Mouse (Mus musculus): ENCODE measurements around the gene Fzd7. TPM values are rescaled to one million over a fixed set of nuclear protein-coding genes. Genes with fewer than 3 reads are reported as not detected.

Fzd7 gene
- total and polyA plus RNA-seq, 2 experiments from 2014 or later, result 1.9 to 13.9 TPM

DNA sequence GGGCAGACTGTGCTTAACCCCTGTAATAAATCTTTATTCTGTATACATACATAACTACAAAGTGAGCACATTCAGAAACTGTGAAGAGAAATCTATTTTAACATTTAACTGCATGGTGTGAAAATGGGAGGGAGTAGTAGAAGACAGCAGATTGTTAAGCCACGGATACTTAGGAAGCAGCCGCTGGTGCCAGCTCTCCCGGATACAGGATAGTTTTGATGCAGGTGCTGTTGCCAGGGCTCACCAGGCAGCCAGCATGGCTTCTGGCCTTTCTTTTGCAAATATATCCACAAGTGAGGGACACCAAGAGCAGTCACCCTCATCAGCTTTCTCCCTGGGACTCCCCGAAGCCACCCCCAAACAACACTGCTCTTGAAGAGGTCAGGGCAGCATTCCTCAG, 13.1 kb upstream of the Fzd7 start:
- TF ChIP-seq CTCF (IDR thresholded peaks at IDR 0.05; ENCODE audit: low read depth), result no peak
- Histone ChIP-seq H3K4me3 (ENCODE audit: low read depth, low read length) (no peak overlapping the region), H3K4me1 (ENCODE audit: insufficient read depth) (no peaks in the 10 kb centered on the region), H3K27me3 (ENCODE audit: insufficient read depth, low read length) (no peaks in the 10 kb centered on the region), H3K36me3 (ENCODE audit: insufficient read depth) (no peaks in the 10 kb centered on the region), H3K27ac (ENCODE audit: low read depth, low read length) (no peak overlapping the region), H3K4me2 (ENCODE audit: low read depth) (no peak overlapping the region), H3K9me3 (ENCODE audit: low read length) (no peaks in the 10 kb centered on the region), H3K9ac (no peak overlapping the region)
- DNase-seq (no peak), ATAC-seq (peak; percentile 40; the same call in 1 of the 2 replicates)
- WGBS, result 24% methylated on average over 4 of the region's 4 CpGs

DNA sequence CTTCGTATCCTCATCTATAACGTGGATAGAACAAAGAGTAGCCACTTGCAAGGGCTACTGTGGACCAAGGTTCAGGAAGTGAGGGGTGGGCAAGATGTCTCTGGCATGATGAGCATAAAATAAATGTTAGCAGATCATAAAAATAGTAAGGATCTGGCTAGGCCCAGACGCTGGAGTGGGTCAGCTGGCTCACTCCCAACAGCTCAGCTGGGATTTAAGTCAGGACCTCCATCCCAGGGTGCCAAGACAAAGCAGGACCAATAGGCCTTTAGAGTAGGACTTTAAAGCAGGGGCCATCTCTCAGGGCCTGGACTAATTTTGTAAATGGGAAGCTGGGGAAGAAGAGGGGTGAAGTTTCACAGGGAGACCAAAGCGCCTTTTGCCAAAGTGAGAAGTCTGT, 11.5 kb upstream of the Fzd7 start:
- Histone ChIP-seq H3K27ac (ENCODE audit: low read depth, low read length) (no peak overlapping the region), H3K36me3 (ENCODE audit: insufficient read depth) (no peaks in the 10 kb centered on the region), H3K9ac (no peak overlapping the region), H3K4me2 (ENCODE audit: low read depth) (no peak overlapping the region), H3K9me3 (ENCODE audit: low read length) (no peaks in the 10 kb centered on the region), H3K27me3 (ENCODE audit: insufficient read depth, low read length) (no peaks in the 10 kb centered on the region), H3K4me1 (ENCODE audit: insufficient read depth) (no peaks in the 10 kb centered on the region), H3K4me3 (ENCODE audit: low read depth, low read length) (no peak overlapping the region)
- no peak for ATAC-seq
- no peak for DNase-seq
- TF ChIP-seq CTCF (IDR thresholded peaks at IDR 0.05; ENCODE audit: low read depth), result no peak
- WGBS, result 63% methylated on average over 4 of the region's 4 CpGs

DNA sequence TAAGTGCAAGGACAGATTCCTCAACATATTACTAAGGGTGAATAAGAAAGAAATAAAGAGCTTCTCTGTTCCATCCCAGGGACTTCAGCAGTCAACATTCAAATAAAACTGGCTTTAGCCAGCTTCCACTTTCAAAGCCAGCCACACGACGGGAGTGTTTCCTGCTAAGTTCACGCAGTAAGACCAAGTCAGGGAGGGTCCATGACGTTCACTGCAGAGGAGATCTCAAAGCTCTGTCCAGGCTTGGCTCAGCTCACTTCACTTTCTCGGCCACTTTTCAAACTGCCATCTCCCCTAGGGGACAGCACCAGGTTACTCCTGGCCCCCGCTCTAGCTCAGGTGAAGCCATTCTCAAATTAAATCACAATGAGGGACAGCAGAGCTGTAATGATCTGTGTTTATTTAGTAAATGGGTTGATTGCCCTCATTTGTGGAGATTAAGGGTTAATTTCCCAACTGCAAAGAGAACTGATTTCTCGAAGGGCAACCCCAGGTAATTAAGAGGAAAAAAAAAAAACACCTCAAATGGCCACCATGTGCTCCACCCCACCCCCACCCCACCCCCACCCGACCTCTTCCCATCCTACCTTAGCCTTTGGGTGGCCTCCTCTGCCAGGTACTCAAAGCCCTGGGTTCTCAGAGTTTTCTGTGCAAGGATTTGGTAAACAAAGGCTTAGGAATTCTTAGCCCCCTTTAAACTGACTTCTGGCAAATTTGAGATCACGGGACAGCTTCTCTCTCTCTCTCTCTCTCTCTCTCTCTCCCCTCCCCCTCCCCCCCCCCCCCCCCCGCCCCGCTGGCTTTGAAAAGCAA, 9.7 kb upstream of the Fzd7 start:
- DNase-seq, result no peak
- no peaks in the 10 kb centered on the region for H3K4me1 ChIP-seq (ENCODE audit: insufficient read depth)
- H3K36me3 ChIP-seq (ENCODE audit: insufficient read depth), result no peaks in the 10 kb centered on the region

GRCm38 (mm10) chr1:59473181-59473555, 9.1 kb upstream of the Fzd7 start:
- no peak for ATAC-seq

More for the DNA sequence above, 9.7 kb upstream of the Fzd7 start:
- H3K4me2 ChIP-seq (ENCODE audit: low read depth), result no peak overlapping the region
- no peak overlapping the region for H3K9ac ChIP-seq
- no peaks in the 10 kb centered on the region for H3K27me3 ChIP-seq (ENCODE audit: insufficient read depth, low read length)
- ATAC-seq, result no peak
- H3K4me3 ChIP-seq (ENCODE audit: low read depth, low read length), result no peak overlapping the region
- no peak overlapping the region for H3K27ac ChIP-seq (ENCODE audit: low read depth, low read length)
- TF ChIP-seq CTCF (IDR thresholded peaks at IDR 0.05; ENCODE audit: low read depth), result no peak
- 11% methylated on average over 10 of the region's 11 CpGs for WGBS
- H3K9me3 ChIP-seq (ENCODE audit: low read length), result no peaks in the 10 kb centered on the region

DNA sequence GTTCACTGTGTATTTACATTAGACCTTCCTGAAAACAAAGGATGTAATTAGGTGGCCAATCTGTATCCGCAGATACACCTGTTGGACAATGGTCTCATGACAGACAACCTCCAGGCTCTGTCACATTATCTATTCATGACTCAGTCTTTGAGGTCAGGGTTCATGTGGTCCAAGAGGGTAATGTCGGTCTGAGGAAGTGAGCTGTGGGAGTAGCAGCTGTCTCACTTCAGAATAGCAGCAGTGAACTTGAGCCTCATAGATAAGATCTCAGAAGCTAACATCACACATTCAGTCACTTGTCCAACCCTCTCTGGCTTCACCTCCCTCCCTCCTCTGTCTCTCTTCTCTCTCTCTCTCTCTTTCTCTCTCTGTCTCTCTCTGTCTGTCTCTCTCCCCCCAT, 6.6 kb upstream of the Fzd7 start:
- Histone ChIP-seq H3K27ac (ENCODE audit: low read depth, low read length) (no peak overlapping the region), H3K4me1 (ENCODE audit: insufficient read depth) (no peaks in the 10 kb centered on the region), H3K9me3 (ENCODE audit: low read length) (no peaks in the 10 kb centered on the region), H3K4me3 (ENCODE audit: low read depth, low read length) (no peak overlapping the region), H3K9ac (no peak overlapping the region), H3K4me2 (ENCODE audit: low read depth) (no peak overlapping the region), H3K36me3 (ENCODE audit: insufficient read depth) (no peaks in the 10 kb centered on the region), H3K27me3 (ENCODE audit: insufficient read depth, low read length) (no peaks in the 10 kb centered on the region)
- WGBS, result 53% methylated on average over 2 of the region's 2 CpGs
- ATAC-seq (no peak), DNase-seq (no peak)
- TF ChIP-seq CTCF (IDR thresholded peaks at IDR 0.05; ENCODE audit: low read depth), result no peak

More at GRCm38 (mm10) chr1:59473181-59473555, 9.1 kb upstream of the Fzd7 start:
- Histone ChIP-seq H3K4me2 (ENCODE audit: low read depth) (no peak overlapping the region), H3K4me1 (ENCODE audit: insufficient read depth) (no peaks in the 10 kb centered on the region), H3K27ac (ENCODE audit: low read depth, low read length) (no peak overlapping the region), H3K9me3 (ENCODE audit: low read length) (no peaks in the 10 kb centered on the region), H3K36me3 (ENCODE audit: insufficient read depth) (no peaks in the 10 kb centered on the region), H3K4me3 (ENCODE audit: low read depth, low read length) (no peak overlapping the region), H3K9ac (no peak overlapping the region), H3K27me3 (ENCODE audit: insufficient read depth, low read length) (no peaks in the 10 kb centered on the region)
- DNase-seq, result no peak
- WGBS, result 8% methylated on average over 4 of the region's 4 CpGs
- TF ChIP-seq CTCF (IDR thresholded peaks at IDR 0.05; ENCODE audit: low read depth), result no peak

GRCm38 (mm10) chr1:59478911-59479310, 3.3 kb upstream of the Fzd7 start:
- Histone ChIP-seq H3K9ac (no peak overlapping the region), H3K9me3 (ENCODE audit: low read length) (no peaks in the 10 kb centered on the region), H3K4me2 (ENCODE audit: low read depth) (no peak overlapping the region), H3K27ac (ENCODE audit: low read depth, low read length) (no peak overlapping the region), H3K4me3 (ENCODE audit: low read depth, low read length) (no peak overlapping the region), H3K4me1 (ENCODE audit: insufficient read depth) (peaks cover 8% of the 10 kb centered on the region), H3K27me3 (ENCODE audit: insufficient read depth, low read length) (0 out of 2 replicates have a peak, but pooled peaks cover 5% of the 10 kb centered on the region), H3K36me3 (ENCODE audit: insufficient read depth) (no peaks in the 10 kb centered on the region)
- DNase-seq (no peak), ATAC-seq (no peak)
- no peak for TF ChIP-seq CTCF (IDR thresholded peaks at IDR 0.05; ENCODE audit: low read depth)
- WGBS, result 74% methylated on average over 3 of the region's 3 CpGs

GRCm38 (mm10) chr1:59480821-59481455, 1.3 kb upstream of the Fzd7 start:
- H3K9ac ChIP-seq, result 0 out of 2 replicates have a peak overlapping the region, but pooled peaks have one; percentile 6

More at GRCm38 (mm10) chr1:59480821-59481455, 1.3 kb upstream of the Fzd7 start:
- DNase-seq (no peak), ATAC-seq (no peak)
- Histone ChIP-seq H3K4me1 (ENCODE audit: insufficient read depth) (peaks cover 14% of the 10 kb centered on the region), H3K27ac (ENCODE audit: low read depth, low read length) (peak overlapping the region; percentile 21; the same call in 1 of the 2 replicates), H3K27me3 (ENCODE audit: insufficient read depth, low read length) (0 out of 2 replicates have a peak, but pooled peaks cover 5% of the 10 kb centered on the region), H3K9me3 (ENCODE audit: low read length) (no peaks in the 10 kb centered on the region), H3K36me3 (ENCODE audit: insufficient read depth) (no peaks in the 10 kb centered on the region), H3K4me3 (ENCODE audit: low read depth, low read length) (peak overlapping the region; percentile 49), H3K4me2 (ENCODE audit: low read depth) (peak overlapping the region; percentile 95)
- TF ChIP-seq CTCF (IDR thresholded peaks at IDR 0.05; ENCODE audit: low read depth), result no peak
- 4% methylated on average over 23 of the region's 23 CpGs for WGBS

All from forebrain, postnatal 0 days (tissue).